Comparison of ENCODE assay signal across 11 mouse cellular contexts in the genomic region with DNA sequence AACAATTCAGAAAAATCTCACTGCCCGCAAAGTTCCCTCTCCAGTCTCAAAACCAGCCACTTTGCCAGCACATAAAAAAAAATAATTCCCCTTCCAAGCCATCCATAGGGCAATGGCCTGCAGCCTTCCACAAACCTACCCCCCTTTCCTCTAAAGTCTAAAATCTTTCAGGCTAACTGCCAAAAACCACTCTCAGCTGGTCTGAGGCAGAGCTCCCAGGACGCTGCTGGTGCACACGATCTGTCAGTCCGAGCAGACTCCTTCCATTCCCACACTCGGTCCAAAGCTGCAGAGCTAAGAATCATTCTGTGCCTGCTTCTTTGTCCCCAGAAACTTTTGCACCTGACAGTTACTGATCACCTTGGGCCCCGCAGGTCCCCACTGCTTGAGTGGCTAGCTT. TPM values are rescaled to one million over a fixed set of nuclear protein-coding genes. Genes with fewer than 3 reads are reported as not detected.
DNase-seq lines count a peak whose midpoint lies in the region; ATAC-seq lines count a peak whose summit lies in the region.
"Had no signal": no experiment of that assay in that cellular context is flagged by ENCODE, and none has a peak within 500 bp of the region (broad histone marks: within the 10 kb centered on the region; RNA-seq: fewer than 3 reads in every experiment).

No protein-coding gene starts in this region.

- H3K4me2 ChIP-seq in forebrain, embryonic 16.5 days (ENCODE audit: low read length) = no peak overlapping the region
- H3K4me2 ChIP-seq in forebrain, embryonic 13.5 days = no peak overlapping the region
- H3K4me2 ChIP-seq in midbrain, embryonic 11.5 days = no peak overlapping the region
- H3K4me2 ChIP-seq: liver, embryonic 13.5 days had no signal

- H3K4me1 ChIP-seq in forebrain, embryonic 16.5 days (replicated peaks; ENCODE audit: control insufficient read depth, insufficient read depth, low read length) = peaks cover 12% of the 10 kb centered on the region
- peaks cover 8% of the 10 kb centered on the region; the same call in 1 of the 2 replicates for H3K4me1 ChIP-seq in forebrain, embryonic 13.5 days
- peaks cover 8% of the 10 kb centered on the region; the same call in 1 of the 2 replicates for H3K4me1 ChIP-seq in midbrain, embryonic 10.5 days
- no peaks in the 10 kb centered on the region for H3K4me1 ChIP-seq in midbrain, embryonic 11.5 days (ENCODE audit: control insufficient read depth, insufficient read depth, low read length)
- H3K4me1 ChIP-seq: liver, embryonic 13.5 days had no signal

- no peak for DNase-seq in midbrain, embryonic 10.5 days (ENCODE audit: low spot score)
- no peak for DNase-seq in midbrain, embryonic 11.5 days (ENCODE audit: low spot score, missing footprints)
- DNase-seq in kidney, postnatal 14 days = peak; percentile 75
- no peak for DNase-seq in c-Kit-positive CD71-positive TER-119-positive erythroid progenitor cells, embryonic 14.5 days (ENCODE audit: low spot score)
- no peak for DNase-seq in ovary, postnatal 10 days (ENCODE audit: low spot score)
- DNase-seq in layer of hippocampus, postnatal 10 days (ENCODE audit: low spot score in 2 of 2) = no peak
- DNase-seq: liver, embryonic 13.5 days; thymus, adult 18-20 months had no signal

- H3K9me3 ChIP-seq in forebrain, embryonic 16.5 days (ENCODE audit: control insufficient read depth, low read length) = no peaks in the 10 kb centered on the region
- H3K9me3 ChIP-seq in forebrain, embryonic 13.5 days (replicated peaks) = no peaks in the 10 kb centered on the region
- no peaks in the 10 kb centered on the region for H3K9me3 ChIP-seq in midbrain, embryonic 10.5 days (replicated peaks)
- H3K9me3 ChIP-seq in midbrain, embryonic 11.5 days (ENCODE audit: control insufficient read depth, low read length) = no peaks in the 10 kb centered on the region
- H3K9me3 ChIP-seq: liver, embryonic 13.5 days had no signal

- H3K9ac ChIP-seq in forebrain, embryonic 16.5 days (replicated peaks; ENCODE audit: low read depth, low read length) = no peak overlapping the region
- no peak overlapping the region for H3K9ac ChIP-seq in forebrain, embryonic 13.5 days
- no peak overlapping the region; the same call in 1 of the 2 replicates for H3K9ac ChIP-seq in midbrain, embryonic 11.5 days (ENCODE audit: low read length)
- H3K9ac ChIP-seq: liver, embryonic 13.5 days had no signal

- no peak for ATAC-seq in forebrain, embryonic 16.5 days
- no peak for ATAC-seq in forebrain, embryonic 13.5 days
- no peak for ATAC-seq in midbrain, embryonic 11.5 days (ENCODE audit: low FRiP score)
- ATAC-seq: activated CD4-positive, CD25-positive, alpha-beta regulatory T cell, adult 4 months had no signal

- peaks cover 8% of the 10 kb centered on the region for H3K36me3 ChIP-seq in forebrain, embryonic 16.5 days (ENCODE audit: control insufficient read depth, insufficient read depth)
- peaks cover 29% of the 10 kb centered on the region for H3K36me3 ChIP-seq in forebrain, embryonic 13.5 days (ENCODE audit: poor library complexity, severe bottlenecking)
- H3K36me3 ChIP-seq in midbrain, embryonic 10.5 days = peaks cover 10% of the 10 kb centered on the region; the same call in 1 of the 2 replicates
- H3K36me3 ChIP-seq in midbrain, embryonic 11.5 days (ENCODE audit: control insufficient read depth, insufficient read depth, low read length) = peaks cover 5% of the 10 kb centered on the region; the same call in 1 of the 2 replicates
- H3K36me3 ChIP-seq: liver, embryonic 13.5 days had no signal

- H3K27ac ChIP-seq in forebrain, embryonic 16.5 days (ENCODE audit: low read length) = peak overlapping the region; percentile 33; the same call in 1 of the 2 replicates
- no peak overlapping the region for H3K27ac ChIP-seq in forebrain, embryonic 13.5 days
- peak overlapping the region; percentile 33; the same call in 1 of the 2 replicates for H3K27ac ChIP-seq in midbrain, embryonic 10.5 days (replicated peaks)
- no peak overlapping the region for H3K27ac ChIP-seq in midbrain, embryonic 11.5 days (ENCODE audit: low read depth, low read length)
- H3K27ac ChIP-seq: liver, embryonic 13.5 days had no signal

- WGBS in forebrain, embryonic 16.5 days = 41% methylated on average over 6 of the region's 6 CpGs
- 47% methylated on average over 6 of the region's 6 CpGs for WGBS in forebrain, embryonic 13.5 days
- WGBS in midbrain, embryonic 10.5 days = 79% methylated on average over 6 of the region's 6 CpGs
- 74% methylated on average over 6 of the region's 6 CpGs for WGBS in midbrain, embryonic 11.5 days

- no peaks in the 10 kb centered on the region for H3K27me3 ChIP-seq in forebrain, embryonic 16.5 days (replicated peaks; ENCODE audit: control insufficient read depth, insufficient read depth, low read length)
- H3K27me3 ChIP-seq in forebrain, embryonic 13.5 days = no peaks in the 10 kb centered on the region
- no peaks in the 10 kb centered on the region for H3K27me3 ChIP-seq in midbrain, embryonic 10.5 days (ENCODE audit: low read depth, poor library complexity, severe bottlenecking)
- no peaks in the 10 kb centered on the region for H3K27me3 ChIP-seq in midbrain, embryonic 11.5 days (ENCODE audit: control insufficient read depth, insufficient read depth, low read length)

- H3K4me3 ChIP-seq in forebrain, embryonic 16.5 days (replicated peaks; ENCODE audit: low read length) = no peak overlapping the region
- no peak overlapping the region for H3K4me3 ChIP-seq in forebrain, embryonic 13.5 days
- no peak overlapping the region for H3K4me3 ChIP-seq in midbrain, embryonic 10.5 days
- H3K4me3 ChIP-seq in midbrain, embryonic 11.5 days (ENCODE audit: low read depth, low read length) = no peak overlapping the region
- H3K4me3 ChIP-seq: liver, embryonic 13.5 days had no signal

RNA-seq across cellular contexts. Expression of a gene that starts 22.1 kb away (rescaled TPM):
- 30.7 and 35.1 TPM in 2 replicates for polyA plus RNA-seq in forebrain, embryonic 16.5 days (2015; fragmentation: Nextera tagmentation; extraction: Ambion mirVana)
- polyA plus RNA-seq in forebrain, embryonic 13.5 days (2015; fragmentation: Nextera tagmentation; extraction: Ambion mirVana) = 35.2 and 38.3 TPM in 2 replicates
- polyA plus RNA-seq in midbrain, embryonic 10.5 days (2016; fragmentation: Nextera tagmentation; extraction: Ambion mirVana) = 34.5 and 39.5 TPM in 2 replicates
- 27.7 and 29.9 TPM in 2 replicates for polyA plus RNA-seq in midbrain, embryonic 11.5 days (2014; fragmentation: Nextera tagmentation; extraction: Ambion mirVana)
- total RNA-seq in layer of hippocampus, postnatal 10 days (2021) = 10 to 100 TPM; 28.8 to 34.1 TPM

RNA-seq across cellular contexts. Expression of a gene that starts 25.8 kb away (rescaled TPM):
- polyA plus RNA-seq in forebrain, embryonic 16.5 days (2015; fragmentation: Nextera tagmentation; extraction: Ambion mirVana) = 52.7 and 53.2 TPM in 2 replicates
- 36.4 and 37.5 TPM in 2 replicates for polyA plus RNA-seq in forebrain, embryonic 13.5 days (2015; fragmentation: Nextera tagmentation; extraction: Ambion mirVana)
- 4.7 and 10.0 TPM in 2 replicates for polyA plus RNA-seq in midbrain, embryonic 10.5 days (2016; fragmentation: Nextera tagmentation; extraction: Ambion mirVana)
- 15.0 and 15.6 TPM in 2 replicates for polyA plus RNA-seq in midbrain, embryonic 11.5 days (2014; fragmentation: Nextera tagmentation; extraction: Ambion mirVana)
- 100 to 1,000 TPM; 104 to 107 TPM for total RNA-seq in layer of hippocampus, postnatal 10 days (2021)

RNA-seq across cellular contexts. Expression of a gene that starts 41.2 kb away (rescaled TPM):
- polyA plus RNA-seq in forebrain, embryonic 16.5 days (2015; fragmentation: Nextera tagmentation; extraction: Ambion mirVana) = 152 and 164 TPM in 2 replicates
- polyA plus RNA-seq in forebrain, embryonic 13.5 days (2015; fragmentation: Nextera tagmentation; extraction: Ambion mirVana) = 190 and 192 TPM in 2 replicates
- 231 and 250 TPM in 2 replicates for polyA plus RNA-seq in midbrain, embryonic 10.5 days (2016; fragmentation: Nextera tagmentation; extraction: Ambion mirVana)
- polyA plus RNA-seq in midbrain, embryonic 11.5 days (2014; fragmentation: Nextera tagmentation; extraction: Ambion mirVana) = 258 and 272 TPM in 2 replicates
- 10 to 100 TPM; 78.4 to 92.4 TPM for total RNA-seq in layer of hippocampus, postnatal 10 days (2021)

Comparison
In these comparisons a context has a peak if more than half of its experiments do, and no peak if none do; other contexts are left out.
1. H3K27ac ChIP-seq: peak in forebrain, embryonic 16.5 days (single experiment) and midbrain, embryonic 10.5 days (single experiment); none in forebrain, embryonic 13.5 days (single experiment) and midbrain, embryonic 11.5 days (single experiment).